Mouse (Mus musculus) lung, postnatal 0 days (tissue): ENCODE measurements around the gene Olfr765.

Experiments
- CTCF ChIP-seq: IDR thresholded peaks from 2 replicates; pipeline ENCODE4 v1.5.1; 2016; ENCODE audit warnings: antibody characterized with exemption, mild to moderate bottlenecking
- EP300 ChIP-seq: IDR thresholded peaks from 2 replicates; pipeline ENCODE4 v1.6.1; 2016; ENCODE audit warnings: antibody characterized with exemption, mild to moderate bottlenecking, control low read depth

DNA sequence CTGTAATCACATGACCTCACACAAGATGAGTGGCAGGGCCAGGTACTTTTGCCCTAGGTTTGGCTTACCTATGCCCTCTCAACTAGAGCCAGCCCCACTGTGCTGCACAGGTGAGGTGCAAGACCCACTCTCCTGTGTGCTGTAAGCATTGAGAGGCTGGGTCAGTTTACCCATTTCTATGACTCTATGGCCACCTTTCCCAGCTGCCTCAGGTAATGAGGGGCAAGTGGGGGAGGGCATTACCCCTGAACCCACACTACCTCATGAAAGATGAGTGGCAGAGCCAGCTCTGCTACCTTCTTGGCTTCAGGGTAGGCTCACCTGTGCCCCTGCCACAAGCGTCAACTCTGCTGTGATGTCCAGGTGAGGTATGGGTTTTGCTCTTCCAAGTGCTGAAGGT is 54.0 kb downstream of the Olfr765 start:
- TF ChIP-seq CTCF (no peak), EP300 (no peak)
